Mouse (Mus musculus) liver, embryonic 13.5 days (tissue): ENCODE results near the gene Macrod1. TPM values are rescaled to one million over a fixed set of nuclear protein-coding genes. Genes with fewer than 3 reads are reported as not detected.

ENCODE experiments used
- ATAC-seq: fragments of 200-750 bp; cut with Nextera tagmentation; 2 replicates; pipeline ENCODE4 v1.8.0; 2017; ENCODE audit warnings: low read depth, mild to moderate bottlenecking, moderate number of reproducible peaks, moderate library complexity
- DNase-seq: peaks from one replicate; pipeline ENCODE4 v3.0.0; 2022
- H3K27ac ChIP-seq: fragments of 300-500 bp; sonication (generic); 2 replicates; pipeline ENCODE4 v1.5.1; 2015; ENCODE audit warnings: moderate library complexity, mild to moderate bottlenecking, inconsistent platforms
- H3K27me3 ChIP-seq: fragments of 300-500 bp; sonication (generic); 2 replicates; pipeline ENCODE4 v1.6.1; 2015; ENCODE audit warnings: mild to moderate bottlenecking, inconsistent platforms
- H3K36me3 ChIP-seq: fragments of 300-500 bp; sonication (generic); 2 replicates; pipeline ENCODE4 v1.6.1; 2015; ENCODE audit warnings: mild to moderate bottlenecking, inconsistent platforms
- H3K4me1 ChIP-seq: fragments of 300-500 bp; sonication (generic); replicated peaks from 2 replicates; pipeline ENCODE4 v1.6.1; 2015; ENCODE audit warnings: inconsistent platforms
- H3K4me2 ChIP-seq: fragments of 300-500 bp; sonication (generic); 2 replicates; pipeline ENCODE4 v1.6.1; 2015; ENCODE audit warnings: inconsistent platforms, mild to moderate bottlenecking, moderate library complexity
- H3K4me3 ChIP-seq: fragments of 300-500 bp; sonication (generic); replicated peaks from 2 replicates; pipeline ENCODE4 v1.5.1; 2015; ENCODE audit warnings: mild to moderate bottlenecking, inconsistent platforms
- H3K9ac ChIP-seq: fragments of 300-500 bp; sonication (generic); 2 replicates; pipeline ENCODE4 v1.6.1; 2015; ENCODE audit warnings: mild to moderate bottlenecking, inconsistent platforms
- H3K9me3 ChIP-seq: fragments of 300-500 bp; sonication (generic); replicated peaks from 2 replicates; pipeline ENCODE4 v1.6.1; 2016; ENCODE audit warnings: inconsistent platforms
- WGBS: fragments of 180-500 bp; shearing (Covaris S2); methylation state at CpG from one replicate; pipeline ENCODE4 v1.1.7; 2015; ENCODE audit not compliant: insufficient replicate concordance; 5-methylcytosine and 5-hydroxymethylcytosine counted together
- polyA plus RNA-seq: library from polyadenylated mRNA; unstranded; fragments of >200 nt; fragmentation: Nextera tagmentation; extraction: Ambion mirVana; gene quantifications from 2 replicates; pipeline ENCODE4 v1.2.1, GENCODE M21; 2015

The Macrod1 gene
- polyA plus RNA-seq, 1 experiment from 2014 or later: 3.0 TPM

GRCm38 (mm10) chr19:7209907-7210646, 153.5 kb downstream of the Macrod1 start:
- Histone ChIP-seq H3K36me3 (peaks cover 40% of the 10 kb centered on the region), H3K4me1 (peaks cover 38% of the 10 kb centered on the region), H3K4me2 (no peak overlapping the region), H3K9ac (no peak overlapping the region), H3K4me3 (no peak overlapping the region), H3K27ac (no peak overlapping the region), H3K27me3 (no peaks in the 10 kb centered on the region), H3K9me3 (no peaks in the 10 kb centered on the region)
- ATAC-seq (no peak), DNase-seq (no peak)
- 74% methylated on average over 7 of the region's 7 CpGs for WGBS

DNA sequence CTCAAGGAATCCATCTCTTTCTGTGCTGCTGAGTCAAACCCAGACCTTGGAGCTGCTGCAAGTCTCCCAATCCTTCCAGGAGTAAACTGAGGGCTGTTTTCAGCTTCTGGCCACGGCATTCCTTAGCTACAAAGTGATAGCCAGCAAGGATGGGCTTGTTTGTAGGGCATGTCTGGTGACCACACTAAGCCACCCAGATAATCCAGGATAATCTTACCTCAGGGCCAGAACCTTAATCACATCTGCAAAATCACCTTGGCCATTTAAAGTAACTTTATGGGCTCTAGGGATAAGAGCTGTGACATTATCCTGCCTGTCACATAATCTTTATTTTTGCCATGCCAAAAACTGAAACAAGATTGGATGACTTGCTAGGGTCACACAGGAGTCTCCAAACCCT, 155.6 kb downstream of the Macrod1 start:
- ATAC-seq (no peak), DNase-seq (no peak)
- Histone ChIP-seq H3K9ac (no peak overlapping the region), H3K4me3 (no peak overlapping the region), H3K4me1 (peaks cover 40% of the 10 kb centered on the region), H3K36me3 (peaks cover 54% of the 10 kb centered on the region), H3K27ac (no peak overlapping the region), H3K9me3 (no peaks in the 10 kb centered on the region), H3K4me2 (no peak overlapping the region), H3K27me3 (no peaks in the 10 kb centered on the region)
- 77% methylated on average over 1 of the region's 1 CpGs for WGBS

- Histone ChIP-seq H3K9ac (no peak overlapping the region), H3K36me3 (peaks cover 54% of the 10 kb centered on the region)
- no peak for ATAC-seq
Measured at GRCm38 (mm10) chr19:7213010-7213409, 156.4 kb downstream of the Macrod1 start.

DNA sequence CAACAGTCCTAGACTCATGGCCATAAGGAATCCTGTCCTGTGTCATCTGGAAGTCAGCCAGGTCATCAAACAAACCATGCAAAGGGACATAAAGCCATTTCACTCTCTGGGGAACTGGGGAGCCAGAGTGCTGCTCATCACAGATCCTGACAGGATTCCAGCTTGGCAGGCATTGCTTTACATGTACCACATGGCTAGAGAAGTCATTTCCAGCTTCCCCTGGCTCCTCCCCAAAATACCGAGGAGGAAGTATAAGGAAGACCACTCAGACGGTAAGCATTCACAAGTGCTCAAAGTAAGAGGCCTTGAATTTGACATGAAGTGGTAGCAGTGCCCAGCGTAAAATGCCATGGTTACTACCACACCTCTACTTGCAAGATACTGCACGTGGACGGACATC, 157.9 kb downstream of the Macrod1 start:
- Histone ChIP-seq H3K4me1 (peaks cover 45% of the 10 kb centered on the region), H3K9me3 (no peaks in the 10 kb centered on the region), H3K27me3 (no peaks in the 10 kb centered on the region), H3K9ac (no peak overlapping the region), H3K4me2 (no peak overlapping the region), H3K36me3 (peaks cover 54% of the 10 kb centered on the region), H3K27ac (no peak overlapping the region), H3K4me3 (no peak overlapping the region)
- no peak for DNase-seq
- WGBS: 75% methylated on average over 5 of the region's 5 CpGs
- no peak for ATAC-seq

More at GRCm38 (mm10) chr19:7213010-7213409, 156.4 kb downstream of the Macrod1 start:
- Histone ChIP-seq H3K27ac (no peak overlapping the region), H3K4me1 (peaks cover 37% of the 10 kb centered on the region), H3K4me2 (no peak overlapping the region), H3K9me3 (no peaks in the 10 kb centered on the region), H3K27me3 (no peaks in the 10 kb centered on the region), H3K4me3 (no peak overlapping the region)
- 85% methylated on average over 3 of the region's 3 CpGs for WGBS
- DNase-seq: no peak

- Histone ChIP-seq H3K36me3 (peaks cover 39% of the 10 kb centered on the region), H3K4me2 (peak within 1 kb of the TSS; percentile 88), H3K27me3 (no peaks in the 10 kb centered on the region), H3K4me3 (peak within 1 kb of the TSS; percentile 86), H3K27ac (peak within 1 kb of the TSS; percentile 86), H3K9ac (peak within 1 kb of the TSS; percentile 90), H3K9me3 (no peaks in the 10 kb centered on the region), H3K4me1 (peaks cover 41% of the 10 kb centered on the region)
- under 1% methylated on average over 50 of the region's 50 CpGs for WGBS
- DNase-seq (peak; percentile 97), ATAC-seq (peak; percentile 97)
Measured at GRCm38 (mm10) chr19:7217162-7217925, 160.7 kb downstream of the Macrod1 start, which contains the start of gene Cox8a. Gene Cox8a (minus strand): TSS chr19:7217616.

- DNase-seq (no peak), ATAC-seq (peak; percentile 27)
- H3K9ac ChIP-seq: peak overlapping the region; percentile 70
Measured at GRCm38 (mm10) chr19:7217926-7218267, 161.3 kb downstream of the Macrod1 start.

DNA sequence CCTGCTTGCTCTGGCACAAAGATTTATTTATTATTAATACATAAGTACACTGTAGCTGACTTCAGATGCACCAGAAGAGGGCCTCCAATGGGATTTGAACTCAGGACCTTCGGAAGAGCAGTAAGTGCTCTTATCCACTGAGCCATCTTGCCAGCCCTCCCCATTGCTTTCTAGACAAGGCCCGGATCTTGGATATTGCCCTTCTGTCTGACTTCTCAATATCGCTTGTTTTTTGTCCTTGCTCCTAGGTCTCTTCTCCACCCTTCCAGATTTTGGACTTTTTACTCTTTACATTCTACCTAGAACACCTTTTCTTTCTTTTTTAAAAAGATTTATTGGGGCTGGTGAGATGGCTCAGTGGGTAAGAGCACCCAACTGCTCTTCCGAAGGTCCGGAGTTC, 162.1 kb downstream of the Macrod1 start:
- peak overlapping the region; percentile 10; the same call in 1 of the 2 replicates for H3K4me2 ChIP-seq
- WGBS: 87% methylated on average over 5 of the region's 5 CpGs
- H3K9ac ChIP-seq: no peak overlapping the region
- DNase-seq: no peak
- H3K27me3 ChIP-seq: no peaks in the 10 kb centered on the region
- H3K4me1 ChIP-seq: peaks cover 41% of the 10 kb centered on the region
- peaks cover 27% of the 10 kb centered on the region for H3K36me3 ChIP-seq
- no peak overlapping the region for H3K4me3 ChIP-seq
- H3K27ac ChIP-seq: no peak overlapping the region
- no peaks in the 10 kb centered on the region for H3K9me3 ChIP-seq
- no peak for ATAC-seq

More at GRCm38 (mm10) chr19:7217926-7218267, 161.3 kb downstream of the Macrod1 start:
- Histone ChIP-seq H3K27me3 (no peaks in the 10 kb centered on the region), H3K9me3 (no peaks in the 10 kb centered on the region), H3K27ac (peak overlapping the region; percentile 67), H3K4me1 (peaks cover 41% of the 10 kb centered on the region), H3K4me2 (peak overlapping the region; percentile 88), H3K36me3 (peaks cover 36% of the 10 kb centered on the region), H3K4me3 (peak overlapping the region; percentile 86)
- 5% methylated on average over 6 of the region's 6 CpGs for WGBS

DNA sequence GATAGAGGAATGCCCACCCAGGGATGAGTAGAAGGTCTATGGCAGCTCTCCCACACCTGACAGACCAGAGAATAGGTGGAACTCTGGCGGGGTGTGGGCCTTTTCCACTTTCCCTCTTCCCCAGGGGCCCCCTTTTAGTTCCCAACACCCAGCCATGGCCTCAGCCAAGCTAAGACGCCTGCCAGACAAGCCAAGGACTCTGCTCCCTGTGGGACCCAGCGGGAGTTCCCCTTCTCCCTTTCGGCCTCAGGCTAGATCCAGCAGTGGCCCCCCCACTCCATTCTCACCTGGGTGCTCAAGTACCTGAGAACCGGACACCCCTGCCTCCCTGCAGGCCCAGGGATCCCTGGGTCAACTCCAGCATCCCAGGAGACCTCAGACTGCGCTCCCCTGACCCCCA, 165.6 kb downstream of the Macrod1 start:
- DNase-seq (no peak), ATAC-seq (no peak)
- Histone ChIP-seq H3K4me1 (peaks cover 14% of the 10 kb centered on the region), H3K9me3 (no peaks in the 10 kb centered on the region), H3K27me3 (no peaks in the 10 kb centered on the region), H3K27ac (no peak overlapping the region), H3K4me3 (no peak overlapping the region), H3K4me2 (no peak overlapping the region), H3K36me3 (peaks cover 17% of the 10 kb centered on the region), H3K9ac (no peak overlapping the region)
- WGBS: 80% methylated on average over 6 of the region's 6 CpGs

DNA sequence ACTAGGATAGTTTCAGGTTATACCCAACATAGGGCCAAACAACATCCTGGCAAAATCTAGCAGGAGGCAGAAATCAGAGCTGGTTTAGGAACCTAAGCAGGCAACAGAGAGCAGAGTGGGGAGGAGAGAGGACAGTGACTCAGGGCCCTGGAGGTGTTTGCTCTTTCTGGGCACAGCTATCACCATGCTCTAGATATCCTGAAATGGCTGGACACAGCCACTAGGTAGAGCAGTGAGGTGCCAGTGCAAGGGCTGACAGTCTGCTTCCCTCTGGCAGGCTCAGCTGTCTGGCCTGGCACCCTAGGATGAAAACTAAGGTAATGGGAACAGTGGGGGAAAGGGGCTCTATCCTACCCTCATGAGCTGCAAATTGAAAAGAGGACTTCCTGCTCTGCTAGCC, 166.9 kb downstream of the Macrod1 start:
- Histone ChIP-seq H3K27me3 (no peaks in the 10 kb centered on the region), H3K9ac (no peak overlapping the region), H3K4me2 (no peak overlapping the region), H3K4me1 (peaks cover 7% of the 10 kb centered on the region; the same call in 1 of the 2 replicates), H3K9me3 (no peaks in the 10 kb centered on the region), H3K36me3 (peaks cover 30% of the 10 kb centered on the region), H3K4me3 (no peak overlapping the region), H3K27ac (no peak overlapping the region)
- ATAC-seq (no peak), DNase-seq (no peak)

DNA sequence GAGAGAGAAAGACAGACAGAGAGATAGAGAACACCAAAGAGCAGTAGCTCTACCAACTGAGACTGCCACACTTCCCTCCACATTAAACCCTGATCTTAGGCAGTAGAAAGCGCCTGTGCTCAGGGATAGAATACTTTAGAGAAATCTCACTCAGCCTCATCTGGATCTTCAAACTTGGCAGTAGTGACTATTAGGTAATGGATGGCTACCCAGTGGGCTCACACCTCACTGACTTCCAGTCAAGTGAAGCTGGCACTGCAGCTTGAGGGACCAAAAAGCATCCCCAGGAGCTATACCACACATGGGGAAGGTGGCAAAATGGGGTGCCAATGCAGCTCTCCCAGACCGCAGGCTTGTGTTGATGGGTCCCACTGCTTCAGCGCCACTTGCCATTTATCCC, 167.6 kb downstream of the Macrod1 start:
- ATAC-seq: no peak
- WGBS: 82% methylated on average over 3 of the region's 3 CpGs

DNA sequence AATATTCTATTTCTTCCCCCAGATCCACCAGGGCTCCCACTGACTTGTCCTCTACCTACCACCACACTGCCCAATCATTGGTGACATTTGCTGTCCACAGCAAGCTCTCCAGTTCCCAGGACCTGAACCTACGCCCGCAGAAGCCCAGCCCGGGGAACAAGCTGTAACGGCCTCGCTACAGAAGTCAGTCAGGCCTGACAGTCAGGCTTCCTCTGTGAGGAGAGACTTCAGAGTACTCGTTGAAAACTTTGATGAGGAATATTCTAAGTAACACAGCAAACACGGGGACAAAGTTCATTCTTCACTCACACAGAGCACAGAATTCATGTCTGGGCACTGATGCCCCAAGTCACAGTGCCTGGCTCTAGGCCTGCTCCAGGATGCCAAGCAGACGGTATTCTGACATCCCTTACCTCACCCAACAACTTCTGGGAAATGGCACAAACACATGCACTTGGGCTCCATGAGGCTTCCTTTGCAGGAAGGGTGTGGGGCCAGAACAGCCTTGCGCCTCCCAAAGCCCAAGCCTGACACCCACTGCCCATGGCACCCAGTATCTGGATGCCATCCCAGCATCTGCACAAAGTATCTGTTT, 168.6 kb downstream of the Macrod1 start:
- Histone ChIP-seq H3K36me3 (peaks cover 47% of the 10 kb centered on the region), H3K9me3 (no peaks in the 10 kb centered on the region), H3K4me3 (no peak overlapping the region), H3K9ac (no peak overlapping the region), H3K4me1 (0 out of 2 replicates have a peak, but pooled peaks cover 3% of the 10 kb centered on the region), H3K27ac (no peak overlapping the region), H3K4me2 (no peak overlapping the region), H3K27me3 (no peaks in the 10 kb centered on the region)
- WGBS: 86% methylated on average over 9 of the region's 9 CpGs
- ATAC-seq (no peak), DNase-seq (no peak)

More for the DNA sequence above, 167.6 kb downstream of the Macrod1 start:
- H3K9ac ChIP-seq: no peak overlapping the region
- no peak overlapping the region for H3K27ac ChIP-seq
- no peak overlapping the region for H3K4me3 ChIP-seq
- H3K4me2 ChIP-seq: no peak overlapping the region
- H3K36me3 ChIP-seq: peaks cover 38% of the 10 kb centered on the region
- H3K9me3 ChIP-seq: no peaks in the 10 kb centered on the region
- H3K4me1 ChIP-seq: 0 out of 2 replicates have a peak, but pooled peaks cover 3% of the 10 kb centered on the region
- no peaks in the 10 kb centered on the region for H3K27me3 ChIP-seq
- no peak for DNase-seq
